Comparison of ENCODE assay signal across 14 mouse cellular contexts in genomic region chr3:104600691-104601090, GRCm38 (mm10). TPM values are rescaled to one million over a fixed set of nuclear protein-coding genes. Genes with fewer than 3 reads are reported as not detected.
DNase-seq lines count a peak whose midpoint lies in the region; ATAC-seq and TF ChIP-seq lines count a peak whose summit lies in the region.
"Had no signal": no experiment of that assay in that cellular context is flagged by ENCODE, and none has a peak within 500 bp of the region (broad histone marks: within the 10 kb centered on the region; RNA-seq: fewer than 3 reads in every experiment).

No protein-coding gene starts in this region.

- H3K4me2 ChIP-seq in lung, embryonic 16.5 days (ENCODE audit: low read depth, low read length) = no peak overlapping the region
- peak overlapping the region; percentile 63; the same call in 1 of the 2 replicates for H3K4me2 ChIP-seq in heart, embryonic 14.5 days (ENCODE audit: low read length)
- H3K4me2 ChIP-seq: forebrain, embryonic 12.5 days had no signal

- H3K4me1 ChIP-seq in heart, adult 2 months (ENCODE audit: control insufficient read depth, insufficient read depth, low read length) = peaks cover 9% of the 10 kb centered on the region
- H3K4me1 ChIP-seq in lung, embryonic 16.5 days (replicated peaks; ENCODE audit: control insufficient read depth, insufficient read depth, low read length) = peaks cover 21% of the 10 kb centered on the region
- peaks cover 33 to 49% of the 10 kb centered on the region in 2 experiments for H3K4me1 ChIP-seq in heart, embryonic 14.5 days (ENCODE audit: control insufficient read depth in 2 of 2, insufficient read depth in 2 of 2, low read length in 2 of 2)
- peaks cover 29% of the 10 kb centered on the region for H3K4me1 ChIP-seq in cerebellum, adult 2 months (ENCODE audit: control insufficient read depth, insufficient read depth, low read length)
- no peaks in the 10 kb centered on the region for H3K4me1 ChIP-seq in midbrain, embryonic 10.5 days
- H3K4me1 ChIP-seq: forebrain, embryonic 12.5 days; megakaryocyte, embryonic 14.5 days had no signal

- H3K9ac ChIP-seq in heart, adult 2 months (ENCODE audit: low read depth, low read length) = peak overlapping the region; percentile 26
- H3K9ac ChIP-seq in lung, embryonic 16.5 days (ENCODE audit: low read length) = no peak overlapping the region
- H3K9ac ChIP-seq in heart, embryonic 14.5 days (ENCODE audit: low read length) = peak overlapping the region; percentile 58
- H3K9ac ChIP-seq: forebrain, embryonic 12.5 days had no signal

- peak in 1 of 2 experiments; percentile 10 for DNase-seq in heart, adult 2 months
- no peak for DNase-seq in heart, postnatal 36 days
- no peak for DNase-seq in lung, postnatal 14 days
- DNase-seq in skeletal muscle tissue, adult 2 months (ENCODE audit: low read depth, low spot score) = peak; percentile 50
- DNase-seq in cerebellum, adult 2 months = no peak
- DNase-seq in midbrain, embryonic 10.5 days (ENCODE audit: low spot score) = no peak
- DNase-seq: adrenal gland, postnatal 14 days; kidney, postnatal 25 days; thymus, adult 2 months had no signal

- WGBS in heart, adult 2 months = 42% methylated on average over 3 of the region's 3 CpGs
- 34% methylated on average over 3 of the region's 3 CpGs for WGBS in lung, embryonic 16.5 days
- 33% methylated on average over 3 of the region's 3 CpGs for WGBS in heart, embryonic 14.5 days
- 65% methylated on average over 3 of the region's 3 CpGs for WGBS in cerebellum, adult 2 months
- WGBS in midbrain, embryonic 10.5 days = 92% methylated on average over 3 of the region's 3 CpGs

- no peak overlapping the region for H3K4me3 ChIP-seq in heart, adult 2 months
- H3K4me3 ChIP-seq in lung, embryonic 16.5 days (ENCODE audit: low read length) = no peak overlapping the region
- no peak overlapping the region for H3K4me3 ChIP-seq in heart, embryonic 14.5 days (ENCODE audit: control insufficient read depth in 1 of 2, insufficient read depth in 1 of 2, low read depth in 1 of 2, low read length in 2 of 2)
- no peak overlapping the region for H3K4me3 ChIP-seq in cerebellum, adult 2 months (replicated peaks; ENCODE audit: insufficient read depth, low read depth, low read length)
- no peak overlapping the region for H3K4me3 ChIP-seq in midbrain, embryonic 10.5 days
- H3K4me3 ChIP-seq: forebrain, embryonic 12.5 days; hindbrain, embryonic 10.5 days; megakaryocyte, embryonic 14.5 days had no signal

- H3K9me3 ChIP-seq in lung, embryonic 16.5 days (ENCODE audit: control insufficient read depth, low read length) = no peaks in the 10 kb centered on the region
- no peaks in the 10 kb centered on the region for H3K9me3 ChIP-seq in heart, embryonic 14.5 days (ENCODE audit: control insufficient read depth, low read length)
- no peaks in the 10 kb centered on the region for H3K9me3 ChIP-seq in midbrain, embryonic 10.5 days (replicated peaks)
- H3K9me3 ChIP-seq: forebrain, embryonic 12.5 days; hindbrain, embryonic 10.5 days had no signal

- ATAC-seq in lung, embryonic 16.5 days (ENCODE audit: low read depth) = no peak
- no peak for ATAC-seq in heart, embryonic 14.5 days (ENCODE audit: insufficient number of reproducible peaks, insufficient read depth, low FRiP score, low read depth)

- H3K36me3 ChIP-seq in heart, adult 2 months (ENCODE audit: control insufficient read depth, insufficient read depth, low read length) = no peaks in the 10 kb centered on the region; the same call in 1 of the 2 replicates
- no peaks in the 10 kb centered on the region for H3K36me3 ChIP-seq in lung, embryonic 16.5 days (ENCODE audit: control insufficient read depth, insufficient read depth, low read length)
- H3K36me3 ChIP-seq in heart, embryonic 14.5 days (ENCODE audit: control insufficient read depth, insufficient read depth, low read length) = no peaks in the 10 kb centered on the region
- no peaks in the 10 kb centered on the region for H3K36me3 ChIP-seq in midbrain, embryonic 10.5 days
- H3K36me3 ChIP-seq: forebrain, embryonic 12.5 days; hindbrain, embryonic 10.5 days had no signal

- peak overlapping the region; percentile 88 for H3K27ac ChIP-seq in heart, adult 2 months
- H3K27ac ChIP-seq in lung, embryonic 16.5 days (ENCODE audit: low read length) = peak overlapping the region; percentile 54
- peak overlapping the region; percentile 95 to 96 for H3K27ac ChIP-seq in heart, embryonic 14.5 days (replicated peaks in 1 of 2; ENCODE audit: control insufficient read depth in 1 of 2, insufficient read depth in 1 of 2, low read depth in 2 of 2, low read length in 2 of 2)
- no peak overlapping the region for H3K27ac ChIP-seq in cerebellum, adult 2 months (ENCODE audit: insufficient read depth, low read length)
- H3K27ac ChIP-seq in midbrain, embryonic 10.5 days (replicated peaks) = no peak overlapping the region
- H3K27ac ChIP-seq: forebrain, embryonic 12.5 days; hindbrain, embryonic 10.5 days had no signal

- intact Hi-C loops in heart, adult 2 months (cut with DNase I) = loop anchor here (5.0 kb wide), 1 partner anchor 72 kb away; no protein-coding TSS in a partner anchor
- intact Hi-C loops in heart, postnatal 36 days (cut with DNase I) = loop anchor here (5.0 kb wide), 2 partner anchors 37 to 67 kb away; partner anchors contain the start of gene Slc16a1

- no peak for TF ChIP-seq EP300 in heart, adult 2 months (IDR thresholded peaks at IDR 0.05; ENCODE audit: insufficient read depth, low read depth, low read length)

- H3K27me3 ChIP-seq in heart, adult 2 months (ENCODE audit: control insufficient read depth, insufficient read depth, low read length) = no peaks in the 10 kb centered on the region
- no peaks in the 10 kb centered on the region for H3K27me3 ChIP-seq in lung, embryonic 16.5 days (ENCODE audit: control insufficient read depth, insufficient read depth, low read depth, low read length)
- no peaks in the 10 kb centered on the region for H3K27me3 ChIP-seq in heart, embryonic 14.5 days (ENCODE audit: control insufficient read depth, insufficient read depth, low read length)
- H3K27me3 ChIP-seq in cerebellum, adult 2 months (ENCODE audit: control insufficient read depth, insufficient read depth, low read length) = no peaks in the 10 kb centered on the region
- H3K27me3 ChIP-seq in midbrain, embryonic 10.5 days (ENCODE audit: low read depth, poor library complexity, severe bottlenecking) = no peaks in the 10 kb centered on the region
- H3K27me3 ChIP-seq: forebrain, embryonic 12.5 days had no signal

- no peaks in the 10 kb centered on the region for H3K79me2 ChIP-seq in heart, adult 2 months (replicated peaks; ENCODE audit: control insufficient read depth, insufficient read depth, low read length)

- 0 out of 2 replicates have a peak, but pooled peaks have one; percentile 26 for TF ChIP-seq POLR2A in heart, adult 2 months (IDR thresholded peaks at IDR 0.05; ENCODE audit: insufficient read depth, low read depth, low read length)
- no peak for TF ChIP-seq POLR2A in cerebellum, adult 2 months (IDR thresholded peaks at IDR 0.05; ENCODE audit: borderline replicate concordance, insufficient read depth, low read length)

- TF ChIP-seq CTCF in heart, adult 2 months (IDR thresholded peaks at IDR 0.05) = no peak
- TF ChIP-seq CTCF in cerebellum, adult 2 months (IDR thresholded peaks at IDR 0.05; ENCODE audit: borderline replicate concordance, insufficient read depth, low read depth, low read length) = no peak

RNA-seq across cellular contexts. Expression of gene Slc16a1, which starts 37.8 kb away (rescaled TPM):
- total RNA-seq in heart, adult 2 months (2021) = 100 to 1,000 TPM; 157 to 177 TPM
- polyA plus RNA-seq in heart, adult 2 months (2012; rRNA removed) = 91.9 and 179 TPM in 2 replicates
- total RNA-seq in heart, postnatal 36 days (2021) = 100 to 1,000 TPM; 163 to 166 TPM
- 28.0 and 28.1 TPM in 2 replicates for polyA plus RNA-seq in lung, embryonic 16.5 days (2015; fragmentation: Nextera tagmentation; extraction: Ambion mirVana)
- 82.5 and 89.5 TPM in 2 replicates for polyA plus RNA-seq in heart, embryonic 14.5 days (2014; fragmentation: Nextera tagmentation; extraction: Ambion mirVana)
- polyA plus RNA-seq in cerebellum, adult 2 months (2012; rRNA removed) = 29.9 and 31.9 TPM in 2 replicates
- 32.8 and 44.3 TPM in 2 replicates for polyA plus RNA-seq in midbrain, embryonic 10.5 days (2016; fragmentation: Nextera tagmentation; extraction: Ambion mirVana)

Comparison
In these comparisons a context has a peak if more than half of its experiments do, and no peak if none do; other contexts are left out.
1. H3K27ac ChIP-seq: peak in heart, adult 2 months (single experiment), lung, embryonic 16.5 days (single experiment) and heart, embryonic 14.5 days (2 of 2); none in cerebellum, adult 2 months (single experiment) and midbrain, embryonic 10.5 days (single experiment).